Mouse (Mus musculus) left cerebral cortex, adult 11 months (tissue): Measurements from ENCODE around the gene Gm10638.

Source experiments
- DNase-seq: peaks from one replicate; pipeline ENCODE4 v3.0.0; 2022; ENCODE audit warnings: low spot score

Gm10638 gene

DNA sequence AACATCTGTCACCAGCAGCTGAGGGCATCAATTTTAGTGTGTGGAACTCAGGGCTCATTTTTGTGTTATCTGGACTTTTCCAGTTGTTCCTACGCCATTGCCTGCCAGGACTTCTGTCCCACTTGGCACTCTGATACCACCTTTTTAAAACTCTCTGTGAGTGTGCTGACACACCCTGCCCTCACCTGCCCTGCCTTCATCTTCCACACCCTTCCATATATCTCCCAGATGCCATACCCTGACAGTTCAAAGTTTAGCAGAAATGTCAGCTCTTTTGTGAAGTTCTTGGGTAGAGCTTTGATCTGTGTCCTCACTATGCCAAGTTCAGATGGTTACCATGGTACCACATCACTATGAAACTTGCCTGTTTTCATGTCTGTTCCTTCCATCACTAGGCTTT, 44.1 kb downstream of the Gm10638 start:
- no peak for DNase-seq

DNA sequence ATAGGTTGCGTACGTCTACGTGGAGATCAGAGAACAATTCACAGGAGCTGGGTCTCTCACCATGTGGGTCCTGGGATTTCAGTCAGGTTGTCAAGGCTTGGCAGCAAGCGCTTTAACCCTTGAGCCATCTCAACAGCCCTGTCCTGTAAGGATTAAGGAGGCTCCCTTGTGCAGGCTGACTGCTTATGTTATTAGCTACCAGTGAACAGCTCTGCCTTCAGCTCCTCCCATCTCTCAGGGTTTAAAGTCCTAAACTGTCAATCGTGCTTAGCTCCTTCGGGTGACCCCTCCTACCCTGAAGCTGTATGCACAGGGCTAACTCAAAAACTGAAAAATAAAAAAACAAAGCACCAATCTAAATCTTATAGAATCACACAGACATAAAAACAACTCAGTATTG, 46.0 kb downstream of the Gm10638 start:
- no peak for DNase-seq

DNA sequence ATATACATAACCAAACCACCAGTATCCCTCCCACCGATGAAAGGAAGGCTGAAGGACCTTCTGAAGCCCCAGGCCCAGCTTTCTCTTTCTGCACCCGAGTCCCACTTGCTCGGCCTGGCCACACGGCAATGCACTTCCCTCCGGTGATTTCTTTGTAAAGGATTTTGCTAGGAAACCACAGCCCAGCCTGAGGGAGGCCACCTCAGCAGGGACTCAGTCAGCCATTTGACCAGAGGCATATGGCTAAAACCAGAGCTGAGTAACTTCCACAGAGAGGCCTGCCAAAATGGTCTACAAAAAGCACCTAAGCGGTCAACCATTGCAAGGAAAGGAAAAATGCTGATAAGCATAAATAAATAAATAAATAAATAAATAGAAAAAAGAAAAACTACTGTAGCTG, 49.2 kb downstream of the Gm10638 start:
- no peak for DNase-seq
